Mouse (Mus musculus) kidney, embryonic 14.5 days (tissue): ENCODE data around the gene Agps. TPM values are rescaled to one million over a fixed set of nuclear protein-coding genes. Genes with fewer than 3 reads are reported as not detected.
"Not testable (repeated sequence)": the region's sequence is repeated elsewhere in the genome, so short reads cannot be mapped to it uniquely, and the experiment has no call there.

ENCODE experiments used
- ATAC-seq: fragments of 200-750 bp; cut with Nextera tagmentation; 2 replicates; pipeline ENCODE4 v1.8.0; 2017; ENCODE audit warnings: moderate number of reproducible peaks, mild to moderate bottlenecking, moderate TSS enrichment, moderate library complexity; ENCODE audit not compliant: low FRiP score, low TSS enrichment
- H3K27ac ChIP-seq: fragments of 300-500 bp; sonication (generic); 2 replicates; pipeline ENCODE4 v1.5.1; 2014; ENCODE audit warnings: low read depth, mild to moderate bottlenecking, low read length, moderate library complexity, mixed read lengths
- H3K27me3 ChIP-seq: fragments of 300-500 bp; sonication (generic); 2 replicates; pipeline ENCODE4 v1.6.1; 2014; ENCODE audit warnings: mild to moderate bottlenecking, low read length; ENCODE audit not compliant: control insufficient read depth, insufficient read depth
- H3K36me3 ChIP-seq: fragments of 300-500 bp; sonication (generic); 2 replicates; pipeline ENCODE4 v1.6.1; 2014; ENCODE audit warnings: low read length, mixed read lengths; ENCODE audit not compliant: control insufficient read depth, insufficient read depth
- H3K4me1 ChIP-seq: fragments of 300-500 bp; sonication (generic); 2 replicates; pipeline ENCODE4 v1.6.1; 2014; ENCODE audit warnings: low read length, mixed read lengths; ENCODE audit not compliant: control insufficient read depth, insufficient read depth
- H3K4me2 ChIP-seq: fragments of 300-500 bp; sonication (generic); replicated peaks from 2 replicates; pipeline ENCODE4 v1.6.1; 2014; ENCODE audit warnings: low read depth, mild to moderate bottlenecking, low read length
- H3K4me3 ChIP-seq: fragments of 300-500 bp; sonication (generic); 2 replicates; pipeline ENCODE4 v1.5.1; 2014; ENCODE audit warnings: mild to moderate bottlenecking, low read length
- H3K9ac ChIP-seq: fragments of 300-500 bp; sonication (generic); 2 replicates; pipeline ENCODE4 v1.6.1; 2014; ENCODE audit warnings: low read depth, mild to moderate bottlenecking, low read length, moderate library complexity
- H3K9me3 ChIP-seq: fragments of 300-500 bp; sonication (generic); 2 replicates; pipeline ENCODE4 v1.6.1; 2016; ENCODE audit warnings: low read length; ENCODE audit not compliant: control insufficient read depth
- WGBS: fragments of 180-500 bp; shearing (Covaris S2); extraction: QIAGEN DNeasy Blood & Tissue Kit; methylation state at CpG from one replicate; pipeline ENCODE4 v1.1.7; 2014; 5-methylcytosine and 5-hydroxymethylcytosine counted together
- polyA plus RNA-seq: library from polyadenylated mRNA; unstranded; fragments of >200 nt; fragmentation: Nextera tagmentation; extraction: Ambion mirVana; gene quantifications from 2 replicates; pipeline ENCODE4 v1.2.1, GENCODE M21; 2014

Gene Agps
- polyA plus RNA-seq, 1 experiment from 2014 or later: 51.3 TPM

DNA sequence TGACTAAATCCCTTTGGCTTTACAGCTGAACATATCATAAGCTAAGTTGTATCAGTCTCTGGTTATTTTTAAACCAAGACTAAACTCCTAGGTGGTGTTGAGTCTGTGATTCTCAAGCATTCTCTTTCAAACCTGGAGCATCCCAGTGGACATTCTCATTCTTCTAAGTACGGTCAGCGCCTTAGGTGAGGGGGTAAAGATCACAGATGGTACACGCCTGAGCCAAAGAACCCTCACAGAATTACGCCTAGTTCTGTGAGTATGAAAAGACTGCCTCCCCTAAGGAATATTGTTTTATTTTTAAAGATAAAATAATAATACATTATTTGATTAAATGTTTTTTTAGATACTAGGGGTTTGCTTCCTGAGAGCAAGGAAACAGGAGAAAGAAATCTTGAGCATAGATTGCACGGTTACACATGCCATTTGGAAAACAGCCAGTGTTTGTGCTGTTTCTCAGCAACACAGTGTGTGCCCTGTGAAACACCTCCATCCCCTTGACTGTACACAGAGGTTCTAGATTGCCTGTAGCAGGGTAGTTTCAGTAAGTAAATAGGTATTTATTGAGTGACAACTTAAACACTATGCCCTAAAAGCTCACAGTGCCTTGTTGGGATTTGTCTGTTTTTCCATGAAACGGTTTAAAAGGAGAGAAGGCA is 97.9 kb downstream of the Agps start:
- H3K27me3 ChIP-seq: no peaks in the 10 kb centered on the region
- no peak overlapping the region for H3K27ac ChIP-seq
- H3K9me3 ChIP-seq: no peaks in the 10 kb centered on the region
- H3K36me3 ChIP-seq: peaks cover 20% of the 10 kb centered on the region
- H3K9ac ChIP-seq: no peak overlapping the region
- no peak for ATAC-seq
- H3K4me3 ChIP-seq: no peak overlapping the region
- H3K4me2 ChIP-seq: no peak overlapping the region
- H3K4me1 ChIP-seq: no peaks in the 10 kb centered on the region
- WGBS: 91% methylated on average over 6 of the region's 6 CpGs

DNA sequence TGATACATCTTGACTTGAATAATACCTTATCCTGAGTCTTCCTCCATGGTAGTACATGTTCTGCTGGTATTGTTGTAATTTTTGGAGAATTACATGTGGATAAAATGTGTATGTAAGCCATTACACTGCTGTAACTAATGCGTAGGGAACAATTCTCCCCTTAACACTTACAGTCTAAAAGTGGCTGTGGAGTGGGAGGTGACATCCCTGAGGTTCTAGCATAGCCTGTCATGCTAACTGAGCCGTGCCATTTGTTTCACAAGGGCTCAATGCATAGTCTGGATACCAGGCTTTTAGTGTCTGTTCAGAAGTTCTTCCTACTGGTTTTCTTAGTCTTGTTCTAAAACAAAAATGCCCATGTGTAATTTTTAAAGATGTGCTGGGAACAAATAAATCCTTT is 99.0 kb downstream of the Agps start:
- 89% methylated on average over 2 of the region's 2 CpGs for whole genome bisulfite sequencing
- no peak for ATAC-seq

DNA sequence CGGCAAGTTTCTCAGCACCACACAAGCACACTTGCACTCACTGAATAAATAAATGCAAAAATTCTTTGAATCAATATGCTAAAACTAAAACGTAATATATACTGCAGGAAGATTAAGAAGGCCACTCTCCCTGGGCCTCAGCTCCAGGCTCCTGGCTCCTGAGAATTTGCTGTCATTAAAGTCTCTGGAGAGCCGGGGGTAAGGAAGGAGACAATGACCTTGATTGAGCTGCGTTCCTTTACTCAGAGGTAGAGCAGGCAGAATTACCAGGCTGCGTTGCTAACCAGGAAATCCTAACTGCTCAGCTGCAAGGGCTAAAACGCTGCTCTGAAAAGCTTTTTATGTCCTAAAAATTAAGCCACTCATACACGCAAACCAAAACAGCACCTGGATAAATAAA is 101.6 kb downstream of the Agps start:
- 38% methylated on average over 7 of the region's 7 CpGs for WGBS
- ATAC-seq: no peak
- no peak overlapping the region for H3K9ac ChIP-seq
- no peaks in the 10 kb centered on the region for H3K27me3 ChIP-seq
- H3K36me3 ChIP-seq: peaks cover 6% of the 10 kb centered on the region; the same call in 1 of the 2 replicates
- H3K4me1 ChIP-seq: no peaks in the 10 kb centered on the region
- no peak overlapping the region for H3K4me3 ChIP-seq
- H3K4me2 ChIP-seq: no peak overlapping the region
- no peaks in the 10 kb centered on the region for H3K9me3 ChIP-seq
- H3K27ac ChIP-seq: no peak overlapping the region

More for the DNA sequence above, 99.0 kb downstream of the Agps start:
- Histone ChIP-seq H3K4me1 (no peaks in the 10 kb centered on the region), H3K9me3 (no peaks in the 10 kb centered on the region), H3K27me3 (no peaks in the 10 kb centered on the region), H3K9ac (no peak overlapping the region), H3K4me3 (no peak overlapping the region), H3K4me2 (no peak overlapping the region), H3K36me3 (peaks cover 20% of the 10 kb centered on the region), H3K27ac (no peak overlapping the region)

DNA sequence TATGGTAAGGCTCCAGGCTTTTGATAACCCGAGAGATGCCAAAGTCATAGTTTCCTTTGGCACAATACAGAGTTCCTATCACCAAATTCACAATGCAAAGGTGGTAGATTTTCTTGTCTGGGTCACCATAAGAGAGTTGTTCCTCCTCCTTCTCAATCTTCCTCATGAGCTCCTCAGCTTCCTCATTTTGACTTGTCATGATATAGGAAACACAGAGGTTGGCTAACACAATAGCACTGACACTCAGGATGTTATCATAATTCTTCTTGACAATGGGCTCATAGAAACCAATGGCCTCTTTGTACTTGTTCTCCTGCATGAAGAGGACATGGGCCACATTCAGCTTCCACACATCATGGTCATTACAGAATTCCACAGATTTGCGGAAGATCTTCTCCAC is 104.7 kb downstream of the Agps start:
- not testable (repeated sequence) for ATAC-seq, H3K36me3 ChIP-seq

DNA sequence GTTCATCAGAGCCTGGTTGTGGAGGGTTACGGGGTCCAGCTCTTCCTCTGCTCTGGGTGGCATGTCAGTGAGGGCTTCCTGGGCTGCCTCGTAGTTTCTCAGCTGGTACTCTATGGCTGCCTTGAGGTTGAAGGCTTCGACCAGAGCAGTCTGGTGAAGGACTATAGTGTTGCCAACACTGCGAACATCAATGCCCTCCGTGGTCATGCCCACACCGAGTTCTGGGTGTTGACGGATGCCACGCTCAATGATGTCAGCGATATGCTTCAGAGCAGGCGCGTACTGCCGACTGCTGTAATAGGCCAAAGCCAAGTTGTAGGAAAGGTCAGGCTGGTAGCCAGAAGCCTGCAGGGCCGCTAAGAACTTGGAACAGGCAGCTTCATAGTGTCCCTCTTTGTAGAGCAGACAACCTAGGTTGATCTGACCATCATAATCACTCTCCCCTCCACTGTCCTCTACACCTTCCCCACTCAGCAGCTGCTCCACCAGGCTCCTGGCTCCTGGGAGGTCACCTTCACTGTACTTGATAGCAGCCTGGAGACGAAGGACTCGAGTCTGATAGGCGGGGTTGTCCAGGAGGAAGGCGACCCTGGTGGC is 105.6 kb downstream of the Agps start:
- not testable (repeated sequence) for H3K27me3 ChIP-seq, H3K36me3 ChIP-seq, H3K27ac ChIP-seq, H3K4me1 ChIP-seq, H3K9me3 ChIP-seq
- Histone ChIP-seq H3K4me3 (peak overlapping the region; percentile 61; the same call in 1 of the 2 replicates), H3K9ac (0 out of 2 replicates have a peak overlapping the region, but pooled peaks have one; percentile 59), H3K4me2 (peak overlapping the region; percentile 55)
- ATAC-seq: peak; percentile 63
- WGBS: 68% methylated on average over 15 of the region's 17 CpGs

More for the DNA sequence above, 104.7 kb downstream of the Agps start:
- H3K27ac ChIP-seq, H3K9me3 ChIP-seq, H3K4me3 ChIP-seq, H3K4me1 ChIP-seq, H3K4me2 ChIP-seq, H3K9ac ChIP-seq, H3K27me3 ChIP-seq: not testable (repeated sequence)
- WGBS: 83% methylated on average over 2 of the region's 2 CpGs

DNA sequence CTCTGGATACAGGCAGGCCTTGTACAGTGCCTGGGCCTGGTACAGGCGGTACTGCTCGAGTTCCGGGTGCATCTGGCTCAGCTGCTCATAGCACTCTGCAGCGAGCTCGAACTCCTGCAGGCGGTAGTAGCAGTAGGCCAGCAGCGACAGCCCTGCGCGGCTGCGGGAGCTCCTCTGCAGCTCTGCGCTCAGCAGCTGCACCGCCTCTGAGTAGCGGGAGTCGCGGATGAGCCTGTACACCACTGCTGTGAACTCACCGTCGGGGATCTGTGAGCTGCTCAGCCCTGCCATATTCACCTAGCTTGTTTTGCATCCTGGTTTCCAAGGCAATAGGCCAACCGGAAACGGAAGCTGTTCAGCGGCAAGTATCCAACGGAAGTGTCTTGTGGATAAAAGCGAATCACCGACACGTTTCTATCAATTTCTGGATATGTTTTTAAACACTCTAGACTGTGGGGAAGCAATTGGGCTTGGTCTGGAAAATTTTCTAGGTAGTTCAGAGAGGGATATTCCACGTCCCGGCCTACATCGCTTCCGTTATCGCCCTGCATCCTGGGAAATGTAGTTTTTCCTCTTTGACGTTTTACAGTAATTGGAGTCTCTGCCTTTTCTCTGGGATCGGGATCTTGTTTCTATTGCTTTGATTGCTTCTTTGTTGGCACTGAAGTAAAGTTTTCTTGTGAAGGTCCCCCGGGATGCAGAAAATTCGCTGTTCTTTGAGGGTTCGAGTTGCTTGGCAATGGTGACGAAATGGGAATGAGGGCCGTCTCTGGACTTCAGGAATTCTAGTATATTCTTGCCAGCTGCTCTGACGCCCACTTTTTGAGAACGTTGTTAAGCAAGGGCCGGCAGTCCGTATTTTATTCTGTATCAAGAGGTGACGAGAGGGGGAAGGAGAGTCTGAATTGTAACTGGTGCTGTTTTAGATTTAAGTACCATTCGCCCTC is 106.4 kb downstream of the Agps start, which contains the start of gene Ttc30b:
Gene Ttc30b (minus strand): TSS at position 469 of the 947 bp plus-strand sequence.
- Histone ChIP-seq H3K27me3 (no peaks in the 10 kb centered on the region), H3K36me3 (no peaks in the 10 kb centered on the region), H3K4me2 (peak within 1 kb of the TSS; percentile 55), H3K9ac (peak within 1 kb of the TSS; percentile 59), H3K9me3 (no peaks in the 10 kb centered on the region), H3K4me1 (no peaks in the 10 kb centered on the region), H3K27ac (peak within 1 kb of the TSS; percentile 66; the same call in 1 of the 2 replicates), H3K4me3 (peak within 1 kb of the TSS; percentile 61)
- peak; percentile 89 for ATAC-seq
- WGBS: 4% methylated on average over 31 of the region's 42 CpGs

DNA sequence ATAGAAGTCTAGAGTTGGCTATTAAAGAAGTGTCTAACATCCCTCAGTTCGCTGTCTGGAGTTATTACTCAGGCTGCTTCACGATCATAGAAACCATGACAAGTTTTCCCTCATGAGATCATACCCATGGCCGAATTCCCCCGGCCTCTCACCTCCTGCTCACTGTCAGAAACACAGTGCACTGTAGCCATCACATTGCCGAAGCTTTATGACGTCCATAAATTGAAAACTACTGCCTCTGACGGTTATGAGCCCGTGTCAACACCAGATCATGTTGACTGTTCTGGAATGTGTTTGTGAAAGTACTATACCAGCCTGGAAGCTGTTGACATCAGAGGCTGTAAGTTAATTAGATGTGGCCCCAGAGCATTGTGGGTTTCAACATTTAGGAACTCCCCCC is 118.7 kb downstream of the Agps start:
- WGBS: 79% methylated on average over 8 of the region's 8 CpGs
- Histone ChIP-seq H3K4me3 (no peak overlapping the region), H3K27me3 (no peaks in the 10 kb centered on the region), H3K9ac (no peak overlapping the region), H3K27ac (no peak overlapping the region), H3K4me2 (no peak overlapping the region), H3K36me3 (no peaks in the 10 kb centered on the region), H3K4me1 (no peaks in the 10 kb centered on the region), H3K9me3 (no peaks in the 10 kb centered on the region)
- ATAC-seq: no peak

DNA sequence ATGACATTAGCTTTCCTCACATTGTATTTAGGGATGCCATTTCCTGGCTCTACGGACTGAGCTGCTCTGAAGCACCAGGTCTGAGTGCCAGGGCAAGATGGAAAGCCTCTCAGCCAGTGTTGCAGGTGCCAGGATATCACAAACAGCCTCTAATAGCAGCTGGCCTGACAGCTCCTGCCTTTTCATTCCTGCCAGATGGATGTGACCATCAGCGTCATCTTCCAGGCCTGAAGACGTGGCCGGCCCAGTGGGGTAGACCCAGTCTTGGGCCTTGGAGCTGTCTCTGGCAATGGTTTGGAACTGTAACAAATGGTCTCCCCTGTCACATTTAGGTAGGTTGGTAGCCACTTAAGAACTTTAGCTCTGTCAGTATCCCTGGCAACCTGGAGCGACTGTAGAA is 121.3 kb downstream of the Agps start:
- no peak overlapping the region for H3K4me3 ChIP-seq
- H3K27me3 ChIP-seq: no peaks in the 10 kb centered on the region
- H3K36me3 ChIP-seq: no peaks in the 10 kb centered on the region
- H3K9ac ChIP-seq: no peak overlapping the region
- no peaks in the 10 kb centered on the region for H3K4me1 ChIP-seq
- 87% methylated on average over 5 of the region's 5 CpGs for WGBS
- no peak overlapping the region for H3K27ac ChIP-seq
- ATAC-seq: no peak
- H3K4me2 ChIP-seq: no peak overlapping the region
- no peaks in the 10 kb centered on the region for H3K9me3 ChIP-seq
